Mouse (Mus musculus) MEL (cell line): ENCODE results near the gene Optn. TPM values are rescaled to one million over a fixed set of nuclear protein-coding genes. Genes with fewer than 3 reads are reported as not detected.
A peak's percentile ranks its signal among the peaks of the same experiment; 100 is the strongest.

Experiments
- DNase-seq: peaks from one replicate; pipeline ENCODE4 v3.0.0; 2011; ENCODE audit warnings: low read depth, low spot score
- H3K27ac ChIP-seq: 2 replicates; pipeline ENCODE4 v1.5.1; 2012; ENCODE audit warnings: low read depth, mild to moderate bottlenecking, control low read depth, low read length, moderate library complexity; ENCODE audit not compliant: control insufficient read depth
- H3K27me3 ChIP-seq, 2 experiments: fragments of 150-350 bp in 1 of 2; sonication (generic) in 1 of 2; 2 replicates each; pipeline ENCODE4 v1.6.1; 2012; ENCODE audit warnings: low read length in 2 of 2, mild to moderate bottlenecking in 2 of 2, improper control_type of control experiment in 1 of 2, moderate library complexity in 1 of 2; ENCODE audit not compliant: insufficient read depth in 2 of 2, control insufficient read depth in 1 of 2
- H3K36me3 ChIP-seq, 2 experiments: 2 replicates each; pipeline ENCODE4 v1.6.1; 2012 to 2014; ENCODE audit warnings: low read length in 2 of 2, improper control_type of control experiment in 1 of 2, inconsistent platforms in 1 of 2, mild to moderate bottlenecking in 1 of 2; ENCODE audit not compliant: insufficient read depth in 2 of 2, control insufficient read depth in 1 of 2
- H3K4me1 ChIP-seq, 2 experiments: fragments of 150-350 bp in 1 of 2; sonication (generic) in 1 of 2; 2 replicates each; pipeline ENCODE4 v1.6.1; 2012; ENCODE audit warnings: low read length in 2 of 2, improper control_type of control experiment in 1 of 2, mild to moderate bottlenecking in 1 of 2; ENCODE audit not compliant: insufficient read depth in 2 of 2, control insufficient read depth in 1 of 2
- H3K4me3 ChIP-seq, 2 experiments: fragments of 150-350 bp in 1 of 2; sonication (generic) in 1 of 2; 2 replicates each; pipeline ENCODE4 v1.5.1; 2012; ENCODE audit warnings: low read depth in 2 of 2, low read length in 2 of 2, mild to moderate bottlenecking in 2 of 2, moderate library complexity in 2 of 2, control low read depth in 1 of 2, improper control_type of control experiment in 1 of 2; ENCODE audit not compliant: control insufficient read depth in 1 of 2, insufficient read depth in 1 of 2
- H3K79me2 ChIP-seq: 2 replicates; pipeline ENCODE4 v1.6.1; 2012; ENCODE audit warnings: mild to moderate bottlenecking, low read length, moderate library complexity; ENCODE audit not compliant: control insufficient read depth, poor library complexity, insufficient read depth
- H3K9ac ChIP-seq: 2 replicates; pipeline ENCODE4 v1.6.1; 2012; ENCODE audit warnings: low read depth, mild to moderate bottlenecking, control low read depth, low read length, moderate library complexity; ENCODE audit not compliant: control insufficient read depth, poor library complexity, severe bottlenecking
- H3K9me3 ChIP-seq: fragments of 150-350 bp; sonication (generic); replicated peaks from 2 replicates; pipeline ENCODE4 v1.6.1; 2012; ENCODE audit warnings: mild to moderate bottlenecking, low read length, improper control_type of control experiment, moderate library complexity; ENCODE audit not compliant: insufficient read depth
- BHLHE40 ChIP-seq: IDR thresholded peaks from 2 replicates; pipeline ENCODE4 v1.6.1; 2012; ENCODE audit warnings: low read depth, mild to moderate bottlenecking, inconsistent platforms, low read length, improper control_type of control experiment, borderline replicate concordance
- CHD1 ChIP-seq: IDR thresholded peaks from 2 replicates; pipeline ENCODE4 v1.6.1; 2012; ENCODE audit warnings: low read depth, mild to moderate bottlenecking, inconsistent platforms, low read length, improper control_type of control experiment
- CHD2 ChIP-seq: IDR thresholded peaks from 2 replicates; pipeline ENCODE4 v1.6.1; 2011; ENCODE audit warnings: low read length, improper control_type of control experiment
- CTCF ChIP-seq, 3 experiments: IDR thresholded peaks in 2 of 3; conservative IDR thresholded peaks in 1 of 3; 2 replicates each; pipeline ENCODE4 v1.5.1; 2011 to 2012; ENCODE audit warnings: low read length in 3 of 3, low read depth in 2 of 3, mild to moderate bottlenecking in 2 of 3, improper control_type of control experiment in 1 of 3, inconsistent platforms in 1 of 3, mixed read lengths in 1 of 3, moderate library complexity in 1 of 3; ENCODE audit not compliant: control insufficient read depth in 1 of 3, insufficient read depth in 1 of 3, poor library complexity in 1 of 3, severe bottlenecking in 1 of 3
- E2F4 ChIP-seq: IDR thresholded peaks from 2 replicates; pipeline ENCODE4 v1.6.1; 2011; ENCODE audit warnings: low read depth, low read length, improper control_type of control experiment, borderline replicate concordance
- EP300 ChIP-seq, 2 experiments: IDR thresholded peaks; 2 replicates each; pipeline ENCODE4 v1.6.1; 2011; ENCODE audit warnings: improper control_type of control experiment in 2 of 2, low read length in 2 of 2, low read depth in 1 of 2, mild to moderate bottlenecking in 1 of 2
- ETS1 ChIP-seq: IDR thresholded peaks from 2 replicates; pipeline ENCODE4 v1.6.1; 2012; ENCODE audit warnings: low read depth, mild to moderate bottlenecking, inconsistent platforms, low read length, improper control_type of control experiment, moderate library complexity
- GABPA ChIP-seq: IDR thresholded peaks from 2 replicates; pipeline ENCODE4 v1.6.1; 2012; ENCODE audit warnings: low read depth, mild to moderate bottlenecking, inconsistent platforms, low read length, improper control_type of control experiment, moderate library complexity
- GATA1 ChIP-seq: IDR thresholded peaks from 2 replicates; pipeline ENCODE4 v1.6.1; 2011; ENCODE audit warnings: low read depth, low read length, improper control_type of control experiment
- HCFC1 ChIP-seq: IDR thresholded peaks from 2 replicates; pipeline ENCODE4 v1.6.1; 2012; ENCODE audit warnings: low read depth, mild to moderate bottlenecking, inconsistent platforms, low read length, improper control_type of control experiment, moderate library complexity
- JUND ChIP-seq: IDR thresholded peaks from 2 replicates; pipeline ENCODE4 v1.6.1; 2011; ENCODE audit warnings: low read depth, mild to moderate bottlenecking, improper control_type of control experiment, low read length
- KAT2A ChIP-seq: conservative IDR thresholded peaks from 2 replicates; pipeline ENCODE4 v1.6.1; 2012; ENCODE audit warnings: low read depth, low read length, improper control_type of control experiment, inconsistent platforms
- MAZ ChIP-seq: IDR thresholded peaks from 2 replicates; pipeline ENCODE4 v1.6.1; 2012; ENCODE audit warnings: low read depth, mild to moderate bottlenecking, inconsistent platforms, low read length, improper control_type of control experiment
- MEF2A ChIP-seq: IDR thresholded peaks from 2 replicates; pipeline ENCODE4 v1.6.1; 2014; ENCODE audit warnings: low read depth, mild to moderate bottlenecking, inconsistent platforms, low read length, improper control_type of control experiment; ENCODE audit not compliant: poor library complexity, insufficient replicate concordance, severe bottlenecking; ENCODE audit errors: extremely low read depth
- MXI1 ChIP-seq: IDR thresholded peaks from 2 replicates; pipeline ENCODE4 v1.6.1; 2011; ENCODE audit warnings: mild to moderate bottlenecking, low read depth, low read length, improper control_type of control experiment
- MYC ChIP-seq: IDR thresholded peaks from 2 replicates; pipeline ENCODE4 v1.6.1; 2011; ENCODE audit warnings: low read depth, mild to moderate bottlenecking, low read length, improper control_type of control experiment, moderate library complexity
- NRF1 ChIP-seq: IDR thresholded peaks from 2 replicates; pipeline ENCODE4 v1.6.1; 2014; ENCODE audit warnings: low read depth, mild to moderate bottlenecking, inconsistent platforms, low read length, improper control_type of control experiment, moderate library complexity; ENCODE audit not compliant: poor library complexity, insufficient read depth, severe bottlenecking
- POLR2AphosphoS5 ChIP-seq: IDR thresholded peaks from 2 replicates; pipeline ENCODE4 v1.6.1; 2012; ENCODE audit warnings: low read depth, borderline replicate concordance, mild to moderate bottlenecking, inconsistent platforms, low read length, moderate library complexity, mixed read lengths
- RAD21 ChIP-seq: IDR thresholded peaks from 2 replicates; pipeline ENCODE4 v1.6.1; 2011; ENCODE audit warnings: mild to moderate bottlenecking, low read depth, low read length, improper control_type of control experiment
- RCOR1 ChIP-seq: IDR thresholded peaks from 2 replicates; pipeline ENCODE4 v1.6.1; 2012; ENCODE audit warnings: low read depth, mild to moderate bottlenecking, inconsistent platforms, low read length, improper control_type of control experiment
- SMC3 ChIP-seq: IDR thresholded peaks from 2 replicates; pipeline ENCODE4 v1.6.1; 2011; ENCODE audit warnings: low read depth, low read length, improper control_type of control experiment
- TAL1 ChIP-seq: IDR thresholded peaks from 2 replicates; pipeline ENCODE4 v1.6.1; 2012; ENCODE audit warnings: mild to moderate bottlenecking, inconsistent platforms, low read length, moderate library complexity, mixed read lengths
- TCF12 ChIP-seq: IDR thresholded peaks from 2 replicates; pipeline ENCODE4 v1.6.1; 2014; ENCODE audit warnings: low read depth, mild to moderate bottlenecking, inconsistent platforms, low read length, improper control_type of control experiment, moderate library complexity
- USF1 ChIP-seq: IDR thresholded peaks from 2 replicates; pipeline ENCODE4 v1.6.1; 2014; ENCODE audit warnings: low read depth, mild to moderate bottlenecking, inconsistent platforms, low read length, improper control_type of control experiment, moderate library complexity
- USF2 ChIP-seq, 2 experiments: IDR thresholded peaks; 2 replicates each; pipeline ENCODE4 v1.6.1; 2011 to 2012; ENCODE audit warnings: improper control_type of control experiment in 2 of 2, low read length in 2 of 2, borderline replicate concordance in 1 of 2, inconsistent platforms in 1 of 2, low read depth in 1 of 2, mild to moderate bottlenecking in 1 of 2; ENCODE audit not compliant: insufficient read depth in 1 of 2
- ZC3H11A ChIP-seq: IDR thresholded peaks from 2 replicates; pipeline ENCODE4 v1.6.1; 2012; ENCODE audit warnings: low read depth, mild to moderate bottlenecking, inconsistent platforms, low read length, improper control_type of control experiment
- ZMIZ1 ChIP-seq: IDR thresholded peaks from 2 replicates; pipeline ENCODE4 v1.6.1; 2012; ENCODE audit warnings: low read depth, mild to moderate bottlenecking, inconsistent platforms, low read length, improper control_type of control experiment, moderate library complexity
- ZNF384 ChIP-seq: IDR thresholded peaks from 2 replicates; pipeline ENCODE4 v1.6.1; 2012; ENCODE audit warnings: low read depth, mild to moderate bottlenecking, inconsistent platforms, low read length, improper control_type of control experiment
- polyA plus RNA-seq, 2 experiments: library from polyadenylated mRNA; stranded (reverse) in 1 of 2; unstranded in 1 of 2; fragments of >175 nt in 1 of 2; fragments of >200 nt in 1 of 2; gene quantifications; 2 replicates each; pipeline versions ENCODE4 v1.2.1 to v1.2.4; 2012; ENCODE audit warnings: low replicate concordance in 2 of 2, low read depth in 1 of 2; ENCODE audit not compliant: insufficient read length in 2 of 2, insufficient read depth in 1 of 2, missing spikeins in 1 of 2
- total RNA-seq: library from RNA; depleted of rRNA; stranded (reverse); fragments of 300-350 nt; gene quantifications from 2 replicates; pipeline ENCODE4 v1.2.3, GENCODE M21; 2012

The Optn gene
- total and polyA plus RNA-seq, 3 experiments: 10.9 to 17.0 TPM; not detected in 1

GRCm38 (mm10) chr2:5080053-5080787, 16.4 kb upstream of the Optn start:
- Histone ChIP-seq H3K27ac (no peak overlapping the region), H3K4me3 (no peak overlapping the region), H3K9me3 (no peaks in the 10 kb centered on the region), H3K27me3 (no peaks in the 10 kb centered on the region), H3K4me1 (peaks cover 8 to 15% of the 10 kb centered on the region in 2 experiments), H3K9ac (no peak overlapping the region), H3K36me3 (peaks cover 0 to 12% of the 10 kb centered on the region in 2 experiments; a peak in 2 of 4 replicates), H3K79me2 (no peaks in the 10 kb centered on the region)
- TF ChIP-seq EP300 (IDR thresholded peaks at IDR 0.05; ENCODE audit: low read depth in 1 of 2, low read length in 2 of 2): no peak
- TF ChIP-seq SMC3: peak; percentile 55
- TF ChIP-seq RAD21: peak; percentile 80
- TF ChIP-seq JUND: no peak
- no peak for TF ChIP-seq MEF2A
- TF ChIP-seq POLR2AphosphoS5: no peak
- peak; percentile 44 for TF ChIP-seq ZC3H11A
- no peak for TF ChIP-seq USF2 (IDR thresholded peaks at IDR 0.05; ENCODE audit: borderline replicate concordance in 1 of 2, insufficient read depth in 1 of 2, low read depth in 1 of 2, low read length in 2 of 2)
- no peak for TF ChIP-seq ZMIZ1
- TF ChIP-seq CTCF (IDR thresholded peaks at IDR 0.05 in 2 of 3, conservative IDR thresholded peaks at IDR 0.05 in 1 of 3; ENCODE audit: control insufficient read depth in 1 of 3, insufficient read depth in 1 of 3, low read depth in 2 of 3, low read length in 3 of 3, poor library complexity in 1 of 3, severe bottlenecking in 1 of 3): peak; percentile 44 to 69 (median 45)
- TF ChIP-seq MXI1: no peak
- peak; percentile 54 for DNase-seq

GRCm38 (mm10) chr2:5077937-5078336, 14.1 kb upstream of the Optn start:
- Histone ChIP-seq H3K79me2 (no peaks in the 10 kb centered on the region), H3K4me1 (peaks cover 8 to 15% of the 10 kb centered on the region in 2 experiments), H3K27me3 (no peaks in the 10 kb centered on the region), H3K9ac (no peak overlapping the region), H3K27ac (peak overlapping the region; percentile 93), H3K4me3 (no peak overlapping the region), H3K9me3 (no peaks in the 10 kb centered on the region), H3K36me3 (peaks cover 0 to 14% of the 10 kb centered on the region in 2 experiments; a peak in 2 of 4 replicates)
- peak; percentile 85 for DNase-seq
- TF ChIP-seq MAZ (peak; percentile 47; the same call in 1 of the 2 replicates), CHD1 (no peak), RAD21 (no peak), POLR2AphosphoS5 (no peak), TAL1 (peak; percentile 98), ZMIZ1 (peak; percentile 69; the same call in 1 of the 2 replicates), ZNF384 (peak; percentile 66; the same call in 1 of the 2 replicates), BHLHE40 (peak; percentile 50; the same call in 1 of the 2 replicates), E2F4 (no peak; the same call in 1 of the 2 replicates), KAT2A (no peak), NRF1 (no peak), CHD2 (0 out of 2 replicates have a peak, but pooled peaks have one; percentile 16), USF1 (no peak), ETS1 (peak; percentile 95), TCF12 (peak; percentile 98), MEF2A (no peak), EP300 (IDR thresholded peaks at IDR 0.05; ENCODE audit: low read depth in 1 of 2, low read length in 2 of 2) (peak; percentile 99), HCFC1 (peak; percentile 63; the same call in 1 of the 2 replicates), GABPA (no peak), RCOR1 (peak; percentile 87), MXI1 (no peak), GATA1 (peak; percentile 99), MYC (peak; percentile 36; the same call in 1 of the 2 replicates)
